Mouse (Mus musculus) G1E (cell line): Measurements from ENCODE around the gene Lsm3. TPM values are rescaled to one million over a fixed set of nuclear protein-coding genes. Genes with fewer than 3 reads are reported as not detected.

Experiments
- ATAC-seq: 2 replicates; pipeline ENCODE4 v1.8.0; 2016; ENCODE audit warnings: mild to moderate bottlenecking; ENCODE audit not compliant: insufficient number of reproducible peaks, poor library complexity, low FRiP score, severe bottlenecking; ENCODE audit errors: extremely low read depth
- DNase-seq: peaks from one replicate; pipeline ENCODE4 v3.0.0; 2012; ENCODE audit warnings: low spot score
- H3K27me3 ChIP-seq: 2 replicates; pipeline ENCODE4 v1.6.1; 2012; ENCODE audit warnings: mild to moderate bottlenecking, low read length, inconsistent platforms; ENCODE audit not compliant: insufficient read depth
- H3K36me3 ChIP-seq: replicated peaks from 2 replicates; pipeline ENCODE3; 2012; ENCODE audit warnings: mild to moderate bottlenecking, inconsistent platforms
- H3K4me1 ChIP-seq: 2 replicates; pipeline ENCODE4 v1.6.1; 2012; ENCODE audit warnings: low read depth, low read length, inconsistent platforms, mixed read lengths; ENCODE audit not compliant: insufficient read depth
- H3K4me3 ChIP-seq: 2 replicates; pipeline ENCODE4 v1.5.1; 2012; ENCODE audit warnings: low read depth, mild to moderate bottlenecking, inconsistent platforms, low read length, moderate library complexity, mixed read lengths
- H3K9me3 ChIP-seq: replicated peaks from 2 replicates; pipeline ENCODE4 v1.6.1; 2012; ENCODE audit warnings: inconsistent platforms
- CTCF ChIP-seq: IDR thresholded peaks from 2 replicates; pipeline ENCODE4 v1.5.1; 2012; ENCODE audit warnings: low read depth, low read length, inconsistent platforms, mixed read lengths
- GATA1 ChIP-seq: IDR thresholded peaks from 2 replicates; pipeline ENCODE4 v1.6.1; 2012; ENCODE audit warnings: borderline replicate concordance, low read length, inconsistent platforms, mixed read lengths
- GATA2 ChIP-seq: IDR thresholded peaks from 2 replicates; pipeline ENCODE4 v1.6.1; 2012; ENCODE audit warnings: low read depth, low read length, inconsistent platforms, borderline replicate concordance
- POLR2AphosphoS5 ChIP-seq: IDR thresholded peaks from 2 replicates; pipeline ENCODE4 v1.6.1; 2012; ENCODE audit warnings: low read depth, low read length, inconsistent platforms; ENCODE audit not compliant: insufficient replicate concordance
- TAL1 ChIP-seq: conservative IDR thresholded peaks from 2 replicates; pipeline ENCODE4 v1.6.1; 2012; ENCODE audit warnings: low read depth, low read length, inconsistent platforms, mixed read lengths
- polyA plus RNA-seq: library from polyadenylated mRNA; stranded (reverse); fragments of >175 nt; gene quantifications from 2 replicates; pipeline ENCODE4 v1.2.3, GENCODE M21; 2012
- total RNA-seq, 2 experiments: library from RNA; stranded (forward) in 1 of 2; stranded (reverse) in 1 of 2; fragments of 200-1000 nt in 1 of 2; fragments of >200 nt in 1 of 2; fragmentation: Nextera tagmentation in 1 of 2; gene quantifications; 2 replicates each; pipeline ENCODE4 v1.2.3; 2014 to 2017

The Lsm3 gene
- total and polyA plus RNA-seq, 3 experiments, result 15.3 to 263 (median 47.4) TPM

DNA sequence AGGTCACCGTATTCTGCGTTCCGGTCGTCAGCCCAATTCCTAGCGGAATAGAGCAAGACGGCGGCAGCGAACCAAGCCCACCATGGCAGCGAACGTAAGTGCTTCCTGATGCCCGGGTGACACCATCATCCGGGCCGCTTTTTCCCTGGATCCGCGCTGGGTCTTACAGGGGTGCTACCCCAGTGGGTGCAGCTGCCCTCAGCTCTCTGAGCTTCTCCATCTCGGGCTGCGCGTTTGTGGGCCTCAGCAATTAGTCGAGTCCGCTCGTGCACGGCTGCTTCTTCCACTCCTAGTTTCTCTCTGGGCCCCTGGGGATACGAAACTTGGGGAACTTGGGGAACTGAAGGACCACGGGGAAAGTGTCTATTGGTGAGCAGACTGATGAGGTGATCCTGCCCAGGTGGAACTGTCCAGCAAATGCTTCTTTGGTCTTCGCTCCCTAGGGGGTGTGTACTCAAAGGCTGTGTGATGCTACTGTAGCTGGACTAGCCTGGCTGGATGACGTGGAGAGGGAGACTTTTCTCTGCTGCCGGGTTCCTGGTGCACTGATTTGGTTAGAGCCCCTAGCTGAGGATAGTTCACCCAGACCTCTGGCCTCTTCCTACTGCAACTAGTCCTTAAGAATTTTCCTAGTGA, 41.8 kb upstream of the Lsm3 start:
- H3K4me1 ChIP-seq, result peaks cover 59% of the 10 kb centered on the region

DNA sequence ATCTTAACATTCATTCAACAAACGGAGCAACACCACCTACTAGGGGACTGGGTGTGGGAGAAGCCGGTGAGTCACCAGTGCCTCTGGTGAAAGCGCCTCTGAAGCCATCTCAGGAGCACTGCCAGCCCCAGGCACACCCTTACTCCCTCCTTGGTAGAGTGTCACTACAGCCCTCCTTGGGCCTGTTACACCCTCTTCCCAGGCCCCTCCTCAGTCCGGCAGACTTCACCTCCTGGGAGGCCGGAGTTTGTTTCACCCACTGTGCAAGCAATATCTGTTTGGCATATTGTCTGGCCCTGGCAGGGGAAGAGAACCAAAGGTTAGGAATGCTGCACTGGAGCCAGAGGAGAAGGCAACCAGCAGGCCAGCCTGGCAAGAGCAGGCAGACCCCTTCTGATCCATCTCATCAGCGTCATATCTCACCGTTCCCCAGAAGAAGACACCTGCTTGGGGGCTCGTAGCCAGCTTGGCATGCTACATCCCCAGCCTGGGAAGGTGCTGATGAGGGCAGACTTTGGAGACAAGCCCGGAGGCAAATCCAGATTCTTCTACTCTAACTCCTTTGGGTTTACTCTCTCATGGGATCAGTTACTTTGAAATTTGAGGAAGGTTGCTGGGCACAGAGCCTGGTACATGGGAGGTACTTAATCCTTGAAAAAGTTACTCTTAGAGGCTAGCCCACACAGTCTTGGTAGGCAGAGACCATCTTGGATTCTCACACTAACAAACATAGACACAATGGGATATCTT, 41.1 kb upstream of the Lsm3 start:
- Histone ChIP-seq H3K4me1 (peaks cover 53% of the 10 kb centered on the region), H3K27me3 (no peaks in the 10 kb centered on the region), H3K4me3 (peak overlapping the region; percentile 75), H3K9me3 (no peaks in the 10 kb centered on the region), H3K36me3 (peaks cover 70% of the 10 kb centered on the region)
- TF ChIP-seq GATA2 (no peak), CTCF (no peak), GATA1 (no peak), TAL1 (no peak), POLR2AphosphoS5 (no peak)
- ATAC-seq (no peak), DNase-seq (peak; percentile 25)

More for the DNA sequence above, 41.8 kb upstream of the Lsm3 start:
- no peaks in the 10 kb centered on the region for H3K9me3 ChIP-seq
- peak overlapping the region; percentile 75 for H3K4me3 ChIP-seq
- no peaks in the 10 kb centered on the region for H3K27me3 ChIP-seq
- peaks cover 70% of the 10 kb centered on the region for H3K36me3 ChIP-seq
- ATAC-seq (0 out of 2 replicates have a peak, but pooled peaks have one; percentile 1), DNase-seq (peak; percentile 41)
- TF ChIP-seq CTCF (no peak), GATA1 (no peak), TAL1 (no peak), POLR2AphosphoS5 (no peak)

DNA sequence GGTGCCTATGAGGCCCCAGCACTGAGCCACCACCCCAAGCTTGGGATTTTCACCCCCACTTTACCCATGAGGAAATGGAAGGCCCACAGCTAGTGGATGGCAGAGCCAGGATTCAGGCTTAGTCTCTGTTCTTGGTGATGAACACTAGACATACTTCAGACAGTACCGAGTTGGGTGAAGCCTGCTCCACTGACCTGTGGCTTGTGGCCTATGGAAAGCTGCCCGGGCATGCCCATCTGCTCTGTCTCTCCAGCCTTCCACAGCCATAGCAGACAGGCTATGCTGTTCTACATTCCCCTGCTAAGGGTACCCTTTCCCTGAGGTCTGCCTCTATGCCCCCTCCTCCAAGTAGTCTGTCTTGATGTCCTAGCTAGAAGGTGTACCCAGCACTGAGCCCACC, 39.2 kb upstream of the Lsm3 start:
- Histone ChIP-seq H3K4me1 (peaks cover 39% of the 10 kb centered on the region), H3K27me3 (no peaks in the 10 kb centered on the region), H3K9me3 (no peaks in the 10 kb centered on the region), H3K36me3 (peaks cover 73% of the 10 kb centered on the region), H3K4me3 (no peak overlapping the region)
- TF ChIP-seq GATA1, result no peak
- TF ChIP-seq TAL1, result no peak
- TF ChIP-seq GATA2, result no peak
- TF ChIP-seq CTCF, result no peak
- TF ChIP-seq POLR2AphosphoS5, result no peak
- DNase-seq (no peak), ATAC-seq (no peak)

DNA sequence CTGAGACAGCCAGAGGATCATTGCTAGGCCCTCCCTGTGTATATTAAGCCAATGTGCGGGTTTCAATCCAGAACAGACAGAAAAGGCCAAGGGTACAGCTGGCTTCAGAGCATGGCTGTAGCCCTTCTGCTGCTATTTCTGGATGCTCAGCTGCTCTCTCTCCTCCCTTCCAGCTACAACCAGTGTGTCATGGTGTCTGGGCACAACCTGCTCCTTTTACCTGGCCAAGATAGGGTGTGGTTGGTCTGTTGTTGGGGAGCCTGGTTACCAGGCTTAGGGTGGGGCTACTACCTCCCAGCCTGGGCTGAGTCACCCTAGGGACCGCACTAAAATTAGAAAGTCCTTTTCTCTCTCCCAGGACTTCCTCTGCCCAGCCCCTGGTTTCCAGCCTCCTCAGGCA, 32.4 kb upstream of the Lsm3 start:
- no peaks in the 10 kb centered on the region for H3K27me3 ChIP-seq
- DNase-seq (no peak), ATAC-seq (no peak)
- no peak overlapping the region for H3K4me3 ChIP-seq
- peaks cover 99% of the 10 kb centered on the region for H3K36me3 ChIP-seq
- no peak for TF ChIP-seq CTCF
- no peak for TF ChIP-seq GATA2
- TF ChIP-seq TAL1, result no peak
- no peak for TF ChIP-seq GATA1
- no peak for TF ChIP-seq POLR2AphosphoS5
- H3K4me1 ChIP-seq, result no peaks in the 10 kb centered on the region
- H3K9me3 ChIP-seq, result no peaks in the 10 kb centered on the region

DNA sequence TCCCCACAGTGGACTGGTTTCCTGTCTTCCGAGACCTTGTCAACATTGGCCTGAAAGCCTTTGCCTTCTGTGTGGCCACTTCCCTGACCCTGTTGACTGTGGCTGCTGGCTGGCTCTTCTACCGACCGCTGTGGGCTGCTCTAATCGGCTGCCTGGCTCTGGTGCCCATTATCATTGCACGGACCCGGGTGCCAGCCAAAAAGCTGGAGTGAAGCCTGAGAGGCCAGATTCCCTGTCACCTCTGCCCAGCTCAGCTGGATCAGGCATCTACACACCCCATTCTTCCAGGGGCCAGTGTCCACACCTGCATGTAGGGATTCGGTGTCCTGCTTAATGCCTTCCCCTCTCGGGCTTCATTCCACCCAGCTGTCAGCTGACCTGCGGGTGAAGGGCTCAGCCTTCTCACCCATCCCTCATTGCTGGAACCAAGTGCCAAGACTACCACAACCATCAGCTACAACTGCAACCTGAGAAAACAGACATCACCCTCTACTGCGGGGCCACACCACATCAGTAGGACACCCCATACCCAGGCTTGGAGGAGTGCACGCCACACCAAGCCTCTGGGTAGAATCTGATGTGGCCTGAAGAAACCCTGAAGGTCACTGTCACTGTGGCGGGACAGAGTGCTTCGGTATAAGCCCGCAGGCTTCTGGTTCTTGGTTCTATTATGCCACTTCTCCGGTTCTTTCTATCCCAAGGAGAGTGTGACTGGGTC, 28.8 kb upstream of the Lsm3 start:
- H3K36me3 ChIP-seq, result peaks cover 96% of the 10 kb centered on the region
- no peak overlapping the region for H3K4me3 ChIP-seq
- no peak for TF ChIP-seq GATA2
- no peak for TF ChIP-seq GATA1
- no peak for TF ChIP-seq CTCF
- no peak for TF ChIP-seq TAL1
- TF ChIP-seq POLR2AphosphoS5, result no peak
- H3K9me3 ChIP-seq, result no peaks in the 10 kb centered on the region
- no peaks in the 10 kb centered on the region for H3K4me1 ChIP-seq
- ATAC-seq, result no peak
- no peaks in the 10 kb centered on the region for H3K27me3 ChIP-seq
- DNase-seq, result no peak
